Mouse (Mus musculus) E14TG2a.4 (cell line): ENCODE results near the gene Odf2.

Source experiments
- CTCF ChIP-seq: conservative IDR thresholded peaks from 2 replicates; pipeline ENCODE4 v1.5.1; 2014; ENCODE audit warnings: low read length
- NANOG ChIP-seq: IDR thresholded peaks from 2 replicates; pipeline ENCODE4 v1.6.1; 2014; ENCODE audit warnings: borderline replicate concordance, low read length, mixed read lengths
- POU5F1 ChIP-seq: IDR thresholded peaks from 2 replicates; pipeline ENCODE4 v1.6.1; 2014; ENCODE audit warnings: low read length, borderline replicate concordance

DNA sequence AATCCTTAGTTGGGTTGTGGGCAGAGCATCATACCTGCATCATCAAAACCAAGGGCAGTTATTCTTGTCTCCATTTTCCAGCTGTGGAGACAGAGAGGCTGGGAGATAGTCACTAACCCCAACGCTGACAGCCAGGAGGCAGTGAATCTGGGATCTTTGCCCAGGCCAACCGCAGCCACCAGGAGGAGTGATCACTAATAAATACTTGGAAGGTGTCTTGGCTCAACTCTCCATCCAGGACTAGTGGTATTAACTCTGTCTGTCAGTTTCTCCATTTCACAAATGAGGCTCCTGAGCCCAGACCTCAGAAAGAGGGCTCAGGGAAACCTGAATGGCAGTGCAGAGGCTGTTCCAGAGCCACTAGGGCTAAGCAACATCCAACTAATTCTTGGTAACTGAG lies 31.7 kb upstream of the Odf2 start:
- TF ChIP-seq CTCF (no peak), POU5F1 (no peak), NANOG (no peak)
